Mouse (Mus musculus): ENCODE data around the gene Spx. TPM values are rescaled to one million over a fixed set of nuclear protein-coding genes. Genes with fewer than 3 reads are reported as not detected.

Gene Spx
- polyA plus RNA-seq, 1 experiment from 2014 or later, result 0.84 TPM

- WGBS, result 67% methylated on average over 2 of the region's 2 CpGs
- no peak for ATAC-seq (ENCODE audit: low FRiP score, low read depth)
- no peak overlapping the region for H3K27ac ChIP-seq
- H3K4me3 ChIP-seq, result no peak overlapping the region
- H3K9me3 ChIP-seq, result no peaks in the 10 kb centered on the region
- no peaks in the 10 kb centered on the region for H3K36me3 ChIP-seq
- H3K4me1 ChIP-seq, result 0 out of 2 replicates have a peak, but pooled peaks cover 4% of the 10 kb centered on the region
- no peaks in the 10 kb centered on the region for H3K27me3 ChIP-seq (replicated peaks)
- no peak overlapping the region for H3K9ac ChIP-seq
- H3K4me2 ChIP-seq (replicated peaks), result no peak overlapping the region
Observed at GRCm38 (mm10) chr6:142453311-142453710, 40.1 kb downstream of the Spx start.

GRCm38 (mm10) chr6:142455314-142455996 lies 42.2 kb downstream of the Spx start:
- no peak overlapping the region for H3K4me3 ChIP-seq
- H3K4me2 ChIP-seq (replicated peaks), result no peak overlapping the region
- no peaks in the 10 kb centered on the region for H3K9me3 ChIP-seq
- no peak overlapping the region for H3K9ac ChIP-seq
- H3K27ac ChIP-seq, result no peak overlapping the region
- no peaks in the 10 kb centered on the region for H3K27me3 ChIP-seq (replicated peaks)
- H3K36me3 ChIP-seq, result no peaks in the 10 kb centered on the region
- peaks cover 8% of the 10 kb centered on the region; the same call in 1 of the 2 replicates for H3K4me1 ChIP-seq
- 72% methylated on average over 7 of the region's 7 CpGs for WGBS
- ATAC-seq (ENCODE audit: low FRiP score, low read depth), result no peak

- 46% methylated on average over 7 of the region's 7 CpGs for WGBS
- no peaks in the 10 kb centered on the region for H3K27me3 ChIP-seq (replicated peaks)
- no peak overlapping the region for H3K9ac ChIP-seq
- H3K4me2 ChIP-seq (replicated peaks), result no peak overlapping the region
- H3K4me3 ChIP-seq, result no peak overlapping the region
- H3K36me3 ChIP-seq, result no peaks in the 10 kb centered on the region
- no peak overlapping the region for H3K27ac ChIP-seq
- H3K9me3 ChIP-seq, result no peaks in the 10 kb centered on the region
- H3K4me1 ChIP-seq, result peaks cover 8% of the 10 kb centered on the region; the same call in 1 of the 2 replicates
- peak; percentile 49; the same call in 1 of the 2 replicates for ATAC-seq (ENCODE audit: low FRiP score, low read depth)
Observed at GRCm38 (mm10) chr6:142458010-142458409, 44.8 kb downstream of the Spx start.

GRCm38 (mm10) chr6:142459017-142459678 lies 45.9 kb downstream of the Spx start:
- WGBS, result 74% methylated on average over 14 of the region's 14 CpGs
- 0 out of 2 replicates have a peak overlapping the region, but pooled peaks have one; percentile 5 for H3K4me2 ChIP-seq (replicated peaks)

GRCm38 (mm10) chr6:142462194-142462593 lies 49.0 kb downstream of the Spx start:
- ATAC-seq (ENCODE audit: low FRiP score, low read depth), result no peak

More at GRCm38 (mm10) chr6:142459017-142459678, 45.9 kb downstream of the Spx start:
- Histone ChIP-seq H3K27me3 (replicated peaks) (no peaks in the 10 kb centered on the region), H3K4me3 (no peak overlapping the region), H3K36me3 (no peaks in the 10 kb centered on the region), H3K4me1 (peaks cover 8% of the 10 kb centered on the region; the same call in 1 of the 2 replicates), H3K9me3 (no peaks in the 10 kb centered on the region), H3K9ac (no peak overlapping the region), H3K27ac (no peak overlapping the region)
- peak; percentile 54; the same call in 1 of the 2 replicates for ATAC-seq (ENCODE audit: low FRiP score, low read depth)

More at GRCm38 (mm10) chr6:142462194-142462593, 49.0 kb downstream of the Spx start:
- Histone ChIP-seq H3K4me3 (no peak overlapping the region), H3K4me1 (peaks cover 8% of the 10 kb centered on the region), H3K27me3 (replicated peaks) (no peaks in the 10 kb centered on the region), H3K9me3 (no peaks in the 10 kb centered on the region), H3K36me3 (no peaks in the 10 kb centered on the region), H3K9ac (no peak overlapping the region), H3K27ac (no peak overlapping the region), H3K4me2 (replicated peaks) (no peak overlapping the region)
- WGBS, result 79% methylated on average over 6 of the region's 6 CpGs

Other genes starting within 250 kb of the Spx start
- not detected in 2 replicates for gene Slco1a6, start 204.9 kb upstream of the Spx start, polyA plus RNA-seq (2016; fragmentation: Nextera tagmentation; extraction: Ambion mirVana)
- gene Iapp, start 115.0 kb upstream of the Spx start, polyA plus RNA-seq (2016; fragmentation: Nextera tagmentation; extraction: Ambion mirVana), result not detected in 2 replicates
- gene Slco1a5, start 90.5 kb upstream of the Spx start, polyA plus RNA-seq (2016; fragmentation: Nextera tagmentation; extraction: Ambion mirVana), result 0.20 and 0.22 TPM in 2 replicates
- 23.5 and 24.4 TPM in 2 replicates for gene Pyroxd1, start 67.8 kb upstream of the Spx start, polyA plus RNA-seq (2016; fragmentation: Nextera tagmentation; extraction: Ambion mirVana)
- gene Recql, start 26.4 kb upstream of the Spx start, polyA plus RNA-seq (2016; fragmentation: Nextera tagmentation; extraction: Ambion mirVana), result 34.5 and 34.8 TPM in 2 replicates
- 89.3 and 92.0 TPM in 2 replicates for gene Golt1b, start 26.2 kb upstream of the Spx start, polyA plus RNA-seq (2016; fragmentation: Nextera tagmentation; extraction: Ambion mirVana)
- gene Gys2, start 59.7 kb downstream of the Spx start, polyA plus RNA-seq (2016; fragmentation: Nextera tagmentation; extraction: Ambion mirVana), result 0.06 TPM in 1 of 2 replicates, not detected in the other
- gene Ldhb, start 94.5 kb downstream of the Spx start, polyA plus RNA-seq (2016; fragmentation: Nextera tagmentation; extraction: Ambion mirVana), result 495 and 509 TPM in 2 replicates
- gene Kcnj8, start 158.2 kb downstream of the Spx start, polyA plus RNA-seq (2016; fragmentation: Nextera tagmentation; extraction: Ambion mirVana), result 6.6 and 8.4 TPM in 2 replicates